In the genomic region with DNA sequence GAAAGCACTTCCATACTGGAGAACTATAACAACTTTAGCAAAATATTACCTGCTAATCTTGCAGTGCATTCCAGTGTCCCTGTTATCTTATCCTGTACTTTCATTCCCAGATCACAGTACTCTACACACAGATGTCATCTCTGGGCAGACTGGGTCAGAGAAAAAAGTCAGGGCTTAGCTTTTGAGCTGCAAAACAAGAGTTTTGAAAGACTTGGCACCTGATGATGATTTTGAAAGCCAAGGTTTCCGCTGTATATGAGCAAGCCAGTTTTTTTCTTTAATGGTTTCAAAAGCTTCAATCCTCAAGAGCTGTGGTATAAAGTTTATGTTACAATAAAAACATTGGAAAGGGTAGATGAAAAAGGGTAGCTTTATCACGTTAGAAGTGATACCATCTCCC, we compare ENCODE assay signal across 27 mouse cellular contexts.
A peak's percentile ranks its signal among the peaks of the same experiment; 100 is the strongest.
DNase-seq lines count a peak whose midpoint lies in the region; ATAC-seq and TF ChIP-seq lines count a peak whose summit lies in the region.
"Had no signal": no experiment of that assay in that cellular context is flagged by ENCODE, and none has a peak within 500 bp of the region (broad histone marks: within the 10 kb centered on the region; RNA-seq: fewer than 3 reads in every experiment).

No protein-coding gene starts in this region.

- no peak overlapping the region for H3K27ac ChIP-seq in lung, embryonic 14.5 days (ENCODE audit: low read depth)
- H3K27ac ChIP-seq: embryonic facial prominence, embryonic 12.5 days; embryonic facial prominence, embryonic 15.5 days; heart, embryonic 15.5 days; hindbrain, embryonic 14.5 days; hindbrain, postnatal 0 days had no signal

- no peaks in the 10 kb centered on the region for H3K36me3 ChIP-seq in lung, embryonic 14.5 days (ENCODE audit: insufficient read depth)
- H3K36me3 ChIP-seq: embryonic facial prominence, embryonic 12.5 days; embryonic facial prominence, embryonic 15.5 days; heart, embryonic 12.5 days; heart, embryonic 15.5 days had no signal

- TF ChIP-seq CTCF in lung, embryonic 14.5 days (IDR thresholded peaks at IDR 0.05; ENCODE audit: low read depth), result no peak

- peak; percentile 21 for DNase-seq in adrenal gland, postnatal 10 days
- DNase-seq in adrenal gland, adult 18-20 months (ENCODE audit: low spot score in 2 of 2), result no peak
- peak; percentile 3 for DNase-seq in lung, embryonic 14.5 days
- no peak for DNase-seq in lung, postnatal 10 days
- DNase-seq in adipocyte (ENCODE audit: low spot score), result peak; percentile 17
- DNase-seq in gonadal fat pad, adult 2 months (ENCODE audit: low read depth), result peak; percentile 3
- DNase-seq in layer of hippocampus, postnatal 10 days (ENCODE audit: low spot score in 2 of 2), result no peak
- DNase-seq: cerebellum, adult 11 months; cerebellum, adult 2 months; cerebellum, adult 9-11 months; cerebellum, postnatal 25 days; gastrocnemius, postnatal 10 days; gastrocnemius, postnatal 36 days; heart, postnatal 10 days; heart, postnatal 4 days; kidney, adult 18-20 months had no signal

- ATAC-seq in lung, embryonic 14.5 days (ENCODE audit: insufficient read depth), result no peak
- ATAC-seq: activated CD4-positive, CD25-positive, alpha-beta regulatory T cell, adult 4 months; CD4-positive, CD25-positive, alpha-beta regulatory T cell, adult 4 months; forebrain, embryonic 14.5 days; hindbrain, postnatal 0 days; inflammation-experienced regulatory T-cells, adult 6 months; intestine, embryonic 16.5 days had no signal

- H3K27me3 ChIP-seq in lung, embryonic 14.5 days (ENCODE audit: insufficient read depth, low read length), result no peaks in the 10 kb centered on the region
- H3K27me3 ChIP-seq: embryonic facial prominence, embryonic 12.5 days; embryonic facial prominence, embryonic 15.5 days; heart, embryonic 12.5 days; heart, embryonic 15.5 days had no signal

- no peaks in the 10 kb centered on the region for H3K4me1 ChIP-seq in lung, embryonic 14.5 days (ENCODE audit: insufficient read depth)
- H3K4me1 ChIP-seq: embryonic facial prominence, embryonic 12.5 days; embryonic facial prominence, embryonic 15.5 days; heart, embryonic 12.5 days; heart, embryonic 15.5 days had no signal

- no peak overlapping the region for H3K4me2 ChIP-seq in lung, embryonic 14.5 days
- H3K4me2 ChIP-seq: embryonic facial prominence, embryonic 12.5 days; embryonic facial prominence, embryonic 15.5 days; heart, embryonic 12.5 days; heart, embryonic 15.5 days; hindbrain, embryonic 14.5 days had no signal

- WGBS in lung, embryonic 14.5 days, result 49% methylated on average over 2 of the region's 2 CpGs

- H3K9ac ChIP-seq in lung, embryonic 14.5 days, result no peak overlapping the region
- H3K9ac ChIP-seq: embryonic facial prominence, embryonic 12.5 days; embryonic facial prominence, embryonic 15.5 days; heart, embryonic 12.5 days; heart, embryonic 15.5 days; hindbrain, embryonic 14.5 days had no signal

- no peaks in the 10 kb centered on the region for H3K9me3 ChIP-seq in lung, embryonic 14.5 days (ENCODE audit: low read depth, low read length)
- H3K9me3 ChIP-seq: embryonic facial prominence, embryonic 12.5 days; embryonic facial prominence, embryonic 15.5 days; heart, embryonic 12.5 days; heart, embryonic 15.5 days had no signal

- H3K4me3 ChIP-seq in lung, embryonic 14.5 days (ENCODE audit: low read depth, low read length), result no peak overlapping the region
- H3K4me3 ChIP-seq: embryonic facial prominence, embryonic 12.5 days; embryonic facial prominence, embryonic 15.5 days; heart, embryonic 12.5 days; heart, embryonic 15.5 days had no signal

Comparison
In these comparisons a context has a peak if more than half of its experiments do, and no peak if none do; other contexts are left out.
1. DNase-seq: peak in adrenal gland, postnatal 10 days (single experiment), lung, embryonic 14.5 days (single experiment), adipocyte (single experiment) and gonadal fat pad, adult 2 months (single experiment); none in adrenal gland, adult 18-20 months (0 of 2), lung, postnatal 10 days (single experiment) and layer of hippocampus, postnatal 10 days (0 of 2).